Mouse (Mus musculus) lung, postnatal 0 days (tissue): ENCODE measurements around the gene Jdp2. TPM values are rescaled to one million over a fixed set of nuclear protein-coding genes. Genes with fewer than 3 reads are reported as not detected.

Source experiments
- ATAC-seq: fragments of 200-750 bp; cut with Nextera tagmentation; 2 replicates; pipeline ENCODE4 v1.8.0; 2017; ENCODE audit warnings: moderate library complexity
- DNase-seq: peaks from one replicate; pipeline ENCODE4 v3.0.0-alpha.2; 2016; ENCODE audit warnings: low spot score
- H3K27ac ChIP-seq: fragments of 300-500 bp; sonication (generic); 2 replicates; pipeline ENCODE4 v1.5.1; 2014; ENCODE audit warnings: antibody characterized with exemption, mild to moderate bottlenecking, low read length, mixed read lengths
- H3K27me3 ChIP-seq: fragments of 300-500 bp; sonication (generic); replicated peaks from 2 replicates; pipeline ENCODE4 v1.6.1; 2014; ENCODE audit warnings: low read length, mixed read lengths; ENCODE audit not compliant: insufficient read depth
- H3K36me3 ChIP-seq: fragments of 300-500 bp; sonication (generic); 2 replicates; pipeline ENCODE4 v1.6.1; 2014; ENCODE audit warnings: low read length, mixed read lengths; ENCODE audit not compliant: insufficient read depth
- H3K4me1 ChIP-seq: fragments of 300-500 bp; sonication (generic); 2 replicates; pipeline ENCODE4 v1.6.1; 2014; ENCODE audit warnings: antibody characterized with exemption, low read depth, low read length, mixed read lengths; ENCODE audit not compliant: insufficient read depth
- H3K4me2 ChIP-seq: fragments of 300-500 bp; sonication (generic); replicated peaks from 2 replicates; pipeline ENCODE4 v1.6.1; 2014; ENCODE audit warnings: low read depth, mild to moderate bottlenecking, low read length, moderate library complexity, mixed read lengths
- H3K4me3 ChIP-seq: fragments of 300-500 bp; sonication (generic); 2 replicates; pipeline ENCODE4 v1.5.1; 2014; ENCODE audit warnings: low read depth, low read length
- H3K9ac ChIP-seq: fragments of 300-500 bp; sonication (generic); replicated peaks from 2 replicates; pipeline ENCODE4 v1.6.1; 2014; ENCODE audit warnings: low read depth, mild to moderate bottlenecking
- H3K9me3 ChIP-seq: fragments of 300-500 bp; sonication (generic); 2 replicates; pipeline ENCODE4 v1.6.1; 2016; ENCODE audit warnings: low read length, mixed read lengths
- CTCF ChIP-seq: IDR thresholded peaks from 2 replicates; pipeline ENCODE4 v1.5.1; 2016; ENCODE audit warnings: antibody characterized with exemption, mild to moderate bottlenecking
- EP300 ChIP-seq: IDR thresholded peaks from 2 replicates; pipeline ENCODE4 v1.6.1; 2016; ENCODE audit warnings: antibody characterized with exemption, mild to moderate bottlenecking, control low read depth
- WGBS: fragments of 180-500 bp; shearing (Covaris S2); extraction: QIAGEN DNeasy Blood & Tissue Kit; methylation state at CpG from one replicate; pipeline ENCODE4 v1.1.7; 2014; 5-methylcytosine and 5-hydroxymethylcytosine counted together
- polyA plus RNA-seq: library from polyadenylated mRNA; unstranded; fragments of >200 nt; fragmentation: Nextera tagmentation; extraction: Ambion mirVana; gene quantifications from 2 replicates; pipeline ENCODE4 v1.2.1, GENCODE M21; 2015

The Jdp2 gene
- polyA plus RNA-seq, 1 experiment from 2014 or later = 1.4 TPM

GRCm38 (mm10) chr12:85569393-85570157 is 29.3 kb upstream of the Jdp2 start:
- TF ChIP-seq EP300 (no peak), CTCF (no peak)
- H3K36me3 ChIP-seq = no peaks in the 10 kb centered on the region
- H3K9me3 ChIP-seq = no peaks in the 10 kb centered on the region
- no peak overlapping the region for H3K9ac ChIP-seq
- DNase-seq = peak; percentile 69
- no peak overlapping the region for H3K4me2 ChIP-seq
- peak; percentile 23 for ATAC-seq
- no peaks in the 10 kb centered on the region for H3K27me3 ChIP-seq
- 46% methylated on average over 12 of the region's 12 CpGs for WGBS
- no peak overlapping the region for H3K4me3 ChIP-seq
- H3K4me1 ChIP-seq = peaks cover 5% of the 10 kb centered on the region; the same call in 1 of the 2 replicates
- H3K27ac ChIP-seq = no peak overlapping the region

- Histone ChIP-seq H3K27ac (no peak overlapping the region), H3K9ac (no peak overlapping the region), H3K4me3 (no peak overlapping the region), H3K4me1 (peaks cover 10% of the 10 kb centered on the region; the same call in 1 of the 2 replicates), H3K4me2 (no peak overlapping the region), H3K36me3 (no peaks in the 10 kb centered on the region), H3K9me3 (no peaks in the 10 kb centered on the region), H3K27me3 (no peaks in the 10 kb centered on the region)
- WGBS = 65% methylated on average over 1 of the region's 1 CpGs
- peak; percentile 7 for ATAC-seq
- 0 out of 2 replicates have a peak, but pooled peaks have one; percentile 18 for TF ChIP-seq EP300
- TF ChIP-seq CTCF = no peak
- DNase-seq = peak; percentile 59
These were observed 28.7 kb upstream of the Jdp2 start for GRCm38 (mm10) chr12:85570158-85570540.

- ATAC-seq (peak; percentile 8; the same call in 1 of the 2 replicates), DNase-seq (peak; percentile 61)
- Histone ChIP-seq H3K36me3 (no peaks in the 10 kb centered on the region), H3K4me2 (no peak overlapping the region), H3K9ac (no peak overlapping the region), H3K4me1 (peaks cover 14% of the 10 kb centered on the region; the same call in 1 of the 2 replicates), H3K27me3 (no peaks in the 10 kb centered on the region), H3K27ac (peak overlapping the region; percentile 29; the same call in 1 of the 2 replicates), H3K4me3 (no peak overlapping the region), H3K9me3 (no peaks in the 10 kb centered on the region)
- WGBS = 66% methylated on average over 11 of the region's 11 CpGs
- TF ChIP-seq EP300 (no peak), CTCF (no peak)
These were observed 27.5 kb upstream of the Jdp2 start for GRCm38 (mm10) chr12:85571312-85571711.

GRCm38 (mm10) chr12:85572047-85572475 is 26.8 kb upstream of the Jdp2 start:
- TF ChIP-seq CTCF = no peak
- no peak for TF ChIP-seq EP300
- no peaks in the 10 kb centered on the region for H3K36me3 ChIP-seq
- peak; percentile 90 for DNase-seq
- peaks cover 19% of the 10 kb centered on the region; the same call in 1 of the 2 replicates for H3K4me1 ChIP-seq
- H3K4me2 ChIP-seq = no peak overlapping the region
- H3K27me3 ChIP-seq = no peaks in the 10 kb centered on the region
- 36% methylated on average over 10 of the region's 10 CpGs for WGBS
- H3K27ac ChIP-seq = peak overlapping the region; percentile 29; the same call in 1 of the 2 replicates
- no peak overlapping the region for H3K4me3 ChIP-seq
- ATAC-seq = peak; percentile 85
- no peak overlapping the region for H3K9ac ChIP-seq
- H3K9me3 ChIP-seq = no peaks in the 10 kb centered on the region

GRCm38 (mm10) chr12:85574806-85575495 is 23.9 kb upstream of the Jdp2 start:
- DNase-seq (peak; percentile 69), ATAC-seq (peak; percentile 58)
- Histone ChIP-seq H3K4me1 (peaks cover 14% of the 10 kb centered on the region; the same call in 1 of the 2 replicates), H3K9ac (no peak overlapping the region), H3K4me3 (no peak overlapping the region), H3K9me3 (no peaks in the 10 kb centered on the region), H3K36me3 (no peaks in the 10 kb centered on the region), H3K4me2 (no peak overlapping the region), H3K27ac (peak overlapping the region; percentile 39; the same call in 1 of the 2 replicates), H3K27me3 (no peaks in the 10 kb centered on the region)
- TF ChIP-seq CTCF (no peak), EP300 (no peak)
- 30% methylated on average over 6 of the region's 6 CpGs for WGBS

GRCm38 (mm10) chr12:85575496-85575840 is 23.4 kb upstream of the Jdp2 start:
- 24% methylated on average over 4 of the region's 4 CpGs for WGBS
- Histone ChIP-seq H3K4me3 (no peak overlapping the region), H3K4me2 (no peak overlapping the region), H3K27ac (peak overlapping the region; percentile 39; the same call in 1 of the 2 replicates), H3K9me3 (no peaks in the 10 kb centered on the region), H3K9ac (no peak overlapping the region), H3K4me1 (peaks cover 14% of the 10 kb centered on the region; the same call in 1 of the 2 replicates), H3K36me3 (no peaks in the 10 kb centered on the region), H3K27me3 (no peaks in the 10 kb centered on the region)
- TF ChIP-seq EP300 (no peak), CTCF (peak; percentile 36)
- DNase-seq (peak; percentile 78), ATAC-seq (peak; percentile 40)
